Mouse (Mus musculus) liver, postnatal 0 days (tissue): Measurements from ENCODE around the gene Tceal8.
A peak's percentile ranks its signal among the peaks of the same experiment; 100 is the strongest.

Experiments
- CTCF ChIP-seq: sonication (generic); IDR thresholded peaks from 2 replicates; pipeline ENCODE4 v1.5.1; 2016; ENCODE audit warnings: antibody characterized with exemption, low read depth
- EP300 ChIP-seq: IDR thresholded peaks from 2 replicates; pipeline ENCODE4 v1.6.1; 2016; ENCODE audit warnings: antibody characterized with exemption, low read depth, mild to moderate bottlenecking

DNA sequence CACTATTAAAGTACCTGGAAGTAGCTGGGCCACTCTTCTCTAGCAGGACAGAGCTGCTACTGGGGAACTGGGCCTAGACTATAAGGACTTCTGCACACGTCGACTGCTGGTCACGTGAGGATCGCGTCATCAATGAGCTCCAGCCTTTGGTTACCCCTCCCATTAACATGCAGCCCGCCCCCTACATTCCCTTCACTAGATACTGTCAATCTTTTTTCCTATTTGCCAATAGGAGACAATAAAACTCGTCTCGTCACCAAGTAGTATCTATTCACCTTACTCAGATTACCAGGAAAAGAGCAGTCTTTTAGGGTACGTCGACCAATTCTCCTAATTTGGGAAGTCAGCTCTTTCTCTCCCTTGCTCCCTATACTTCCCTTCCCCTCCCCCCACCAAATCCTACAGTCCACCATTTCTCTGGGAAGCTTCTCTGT, at the start of gene Tceal8:
- peak; percentile 22; the same call in 1 of the 2 replicates for TF ChIP-seq CTCF
- 0 out of 2 replicates have a peak, but pooled peaks have one; percentile 45 for TF ChIP-seq EP300
